Mouse (Mus musculus): Measurements from ENCODE around the gene 5730596B20Rik.

GRCm38 (mm10) chr6:52163366-52164031 lies 13.8 kb upstream of the 5730596B20Rik start:
- TF ChIP-seq CTCF (IDR thresholded peaks at IDR 0.05; ENCODE audit: low read depth) (no peak), EP300 (IDR thresholded peaks at IDR 0.05; ENCODE audit: low read depth) (no peak)
